Mouse (Mus musculus) small intestine, adult 2 months (tissue): Measurements from ENCODE around the gene Tmem8b.

Source experiments
- CTCF ChIP-seq: fragments of 200-500 bp; IDR thresholded peaks from 2 replicates; pipeline ENCODE4 v1.5.1; 2012; ENCODE audit warnings: low read depth, mild to moderate bottlenecking, control low read depth, inconsistent platforms, low read length, moderate library complexity, mixed read lengths; ENCODE audit not compliant: insufficient replicate concordance, insufficient read length; ENCODE audit errors: extremely low read depth
- POLR2A ChIP-seq: fragments of 200-500 bp; IDR thresholded peaks from 2 replicates; pipeline ENCODE4 v1.6.1; 2012; ENCODE audit warnings: low read depth, mild to moderate bottlenecking, control low read depth, inconsistent platforms, low read length, moderate library complexity

GRCm38 (mm10) chr4:43700707-43701106, 31.9 kb downstream of the Tmem8b start, which contains the start of gene Olfr70:
- TF ChIP-seq CTCF (no peak), POLR2A (no peak)
